Mouse (Mus musculus) intestine, embryonic 14.5 days (tissue): ENCODE results near the gene Ssbp2. TPM values are rescaled to one million over a fixed set of nuclear protein-coding genes. Genes with fewer than 3 reads are reported as not detected.

Experiments used
- ATAC-seq: fragments of 200-750 bp; cut with Nextera tagmentation; replicated peaks from 2 replicates; pipeline ENCODE4 v1.8.0; 2017; ENCODE audit warnings: low read depth, moderate number of reproducible peaks, moderate TSS enrichment, moderate library complexity; ENCODE audit not compliant: low FRiP score, low TSS enrichment
- DNase-seq: peaks from one replicate; pipeline ENCODE4 v3.0.0-alpha.2; 2018; ENCODE audit warnings: low spot score
- H3K27ac ChIP-seq: fragments of 300-500 bp; sonication (generic); 2 replicates; pipeline ENCODE4 v1.5.1; 2014; ENCODE audit warnings: low read depth, mild to moderate bottlenecking, control low read depth
- H3K27me3 ChIP-seq: fragments of 300-500 bp; sonication (generic); replicated peaks from 2 replicates; pipeline ENCODE4 v1.6.1; 2014; ENCODE audit warnings: low read length, control low read depth; ENCODE audit not compliant: control insufficient read depth, insufficient read depth
- H3K36me3 ChIP-seq: fragments of 300-500 bp; sonication (generic); 2 replicates; pipeline ENCODE4 v1.6.1; 2014; ENCODE audit warnings: low read length, control low read depth; ENCODE audit not compliant: control insufficient read depth, insufficient read depth
- H3K4me1 ChIP-seq: fragments of 300-500 bp; sonication (generic); replicated peaks from 2 replicates; pipeline ENCODE4 v1.6.1; 2014; ENCODE audit warnings: low read length, control low read depth, mixed read lengths; ENCODE audit not compliant: control insufficient read depth, insufficient read depth
- H3K4me2 ChIP-seq: fragments of 300-500 bp; sonication (generic); 2 replicates; pipeline ENCODE4 v1.6.1; 2014; ENCODE audit warnings: low read length
- H3K4me3 ChIP-seq: fragments of 300-500 bp; sonication (generic); 2 replicates; pipeline ENCODE4 v1.5.1; 2014; ENCODE audit warnings: low read depth, low read length, control low read depth, mixed read lengths
- H3K9ac ChIP-seq: fragments of 300-500 bp; sonication (generic); 2 replicates; pipeline ENCODE4 v1.6.1; 2014; ENCODE audit warnings: mild to moderate bottlenecking, low read length
- H3K9me3 ChIP-seq: fragments of 300-500 bp; sonication (generic); 2 replicates; pipeline ENCODE4 v1.6.1; 2016; ENCODE audit warnings: low read length, control low read depth; ENCODE audit not compliant: control insufficient read depth
- WGBS: fragments of 180-500 bp; shearing (Covaris S2); extraction: QIAGEN DNeasy Blood & Tissue Kit; methylation state at CpG from one replicate; pipeline ENCODE4 v1.1.7; 2014; 5-methylcytosine and 5-hydroxymethylcytosine counted together
- microRNA-seq: library from miRNA; unstranded; fragments of <30 nt; microRNA quantifications from one replicate; pipeline ENCODE4, GENCODE M21; 2016
- polyA plus RNA-seq: library from polyadenylated mRNA; unstranded; fragments of >200 nt; fragmentation: Nextera tagmentation; extraction: Ambion mirVana; gene quantifications from 2 replicates; pipeline ENCODE4 v1.2.1, GENCODE M21; 2014

Ssbp2 gene
- polyA plus RNA-seq, 1 experiment from 2014 or later = 110 TPM

DNA sequence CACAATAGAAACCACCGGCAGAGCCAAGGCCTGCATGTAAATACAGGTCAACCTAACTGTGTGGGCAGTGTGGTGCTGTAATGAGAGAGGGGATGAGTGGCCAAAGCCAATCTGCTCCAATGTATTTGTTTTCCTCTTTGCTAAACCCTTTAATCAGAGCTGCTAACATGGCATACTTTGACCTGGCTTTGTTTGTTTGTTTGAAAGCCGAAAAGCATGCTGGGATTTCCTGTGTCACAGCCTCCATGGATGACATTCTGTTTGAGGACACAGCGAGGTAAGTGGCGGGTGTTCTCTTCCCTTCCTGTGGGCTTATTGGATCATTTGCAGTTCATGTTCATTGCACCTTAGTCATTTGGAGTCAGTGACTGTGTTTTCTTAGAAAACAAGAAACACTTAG lies 289.9 kb downstream of the Ssbp2 start:
- no peak overlapping the region for H3K27ac ChIP-seq
- no peak for DNase-seq
- no peak overlapping the region for H3K9ac ChIP-seq
- no peaks in the 10 kb centered on the region for H3K27me3 ChIP-seq
- no peak overlapping the region for H3K4me3 ChIP-seq
- H3K9me3 ChIP-seq = no peaks in the 10 kb centered on the region
- H3K4me1 ChIP-seq = no peaks in the 10 kb centered on the region
- WGBS = 81% methylated on average over 4 of the region's 4 CpGs
- ATAC-seq = no peak
- H3K36me3 ChIP-seq = no peaks in the 10 kb centered on the region
- H3K4me2 ChIP-seq = no peak overlapping the region

Small RNAs within 50 kb of the gene (microRNA-seq; reads per million reads assigned to microRNA genes)
- not detected for gene Gm27656

Other genes starting within 250 kb of the Ssbp2 start
- 14.5 and 18.7 TPM in 2 replicates for gene Atg10, start 236.3 kb upstream of the Ssbp2 start, polyA plus RNA-seq